Mouse (Mus musculus) T-helper 17 cell (primary cell): ENCODE results near the gene Pcf11.

Experiments used
- in situ Hi-C, 2 experiments: fragments of 300-600 bp; cut with MboI, MseI; formaldehyde crosslinking; loops; 1 replicate in 1 of 2; 2 replicates in 1 of 2; pipeline ENCODE4 v1.15.1; 2025; ENCODE audit warnings: high pct_unique_total_duplicates in 2 of 2

Gene Pcf11

DNA sequence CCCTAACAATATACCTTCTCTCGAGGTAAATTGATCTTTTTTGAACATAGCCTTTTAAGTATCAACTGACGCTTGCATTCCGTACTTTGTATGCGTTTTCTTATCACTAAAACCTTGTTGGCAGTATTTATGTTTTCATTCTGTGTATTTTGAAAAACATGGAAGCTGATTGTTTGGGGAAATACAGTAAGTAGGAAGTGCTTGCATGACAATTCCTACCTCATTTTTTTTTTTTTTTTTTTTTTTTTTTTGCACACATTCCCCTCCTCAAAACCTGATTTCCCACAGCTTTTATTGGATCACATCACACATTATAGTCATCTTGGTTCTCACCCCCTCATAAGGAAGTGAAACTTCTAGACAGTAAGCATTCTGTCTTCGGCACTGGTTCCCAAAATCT is 31.7 kb downstream of the Pcf11 start:
- in situ Hi-C loops: loop anchor here (5.0 to 10.0 kb wide), 6 partner anchors 34 to 237 kb away; partner anchors contain the start of genes Ddias (in 2 of the 2), Prcp (in 2 of the 2) and Rab30 (in 1 of the 2)

DNA sequence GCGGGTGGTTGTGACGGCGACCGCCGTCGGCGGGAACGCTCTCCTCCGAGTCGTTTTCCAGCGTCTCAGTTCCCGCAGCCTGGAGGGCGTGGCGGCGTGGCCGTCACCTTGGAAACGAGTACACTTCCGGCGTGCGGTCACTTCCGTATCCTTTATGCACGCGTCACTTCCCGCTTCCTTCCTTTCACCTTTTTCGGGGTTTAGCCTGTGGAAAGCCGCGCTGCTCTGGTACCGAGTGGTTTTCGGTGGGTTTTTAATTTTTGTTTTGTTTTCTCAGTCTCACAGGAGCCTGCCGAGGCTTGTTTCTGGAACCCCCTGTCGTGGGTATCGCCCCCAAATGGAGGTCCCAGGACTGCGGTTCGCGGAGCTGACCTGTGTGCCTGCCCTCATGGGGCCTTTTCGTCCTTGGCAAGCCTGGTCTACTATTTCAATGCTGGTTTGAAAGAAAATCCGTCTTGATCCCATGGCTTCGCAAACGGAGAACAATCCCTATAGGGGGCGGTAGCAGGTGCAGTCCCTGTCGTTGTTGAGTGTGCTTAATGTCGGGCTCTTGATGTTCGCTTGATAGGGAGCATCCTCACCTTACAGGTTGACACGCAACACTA is 32.6 kb downstream of the Pcf11 start, which contains the start of gene Ankrd42:
Gene Ankrd42, minus strand, starts transcription at position 122 of the 605 bp plus-strand sequence.
- in situ Hi-C loops: loop anchor here (5.0 to 10.0 kb wide), 6 partner anchors 35 to 238 kb away; partner anchors contain the start of genes Ddias (in 2 of the 2), Prcp (in 2 of the 2) and Rab30 (in 1 of the 2)

DNA sequence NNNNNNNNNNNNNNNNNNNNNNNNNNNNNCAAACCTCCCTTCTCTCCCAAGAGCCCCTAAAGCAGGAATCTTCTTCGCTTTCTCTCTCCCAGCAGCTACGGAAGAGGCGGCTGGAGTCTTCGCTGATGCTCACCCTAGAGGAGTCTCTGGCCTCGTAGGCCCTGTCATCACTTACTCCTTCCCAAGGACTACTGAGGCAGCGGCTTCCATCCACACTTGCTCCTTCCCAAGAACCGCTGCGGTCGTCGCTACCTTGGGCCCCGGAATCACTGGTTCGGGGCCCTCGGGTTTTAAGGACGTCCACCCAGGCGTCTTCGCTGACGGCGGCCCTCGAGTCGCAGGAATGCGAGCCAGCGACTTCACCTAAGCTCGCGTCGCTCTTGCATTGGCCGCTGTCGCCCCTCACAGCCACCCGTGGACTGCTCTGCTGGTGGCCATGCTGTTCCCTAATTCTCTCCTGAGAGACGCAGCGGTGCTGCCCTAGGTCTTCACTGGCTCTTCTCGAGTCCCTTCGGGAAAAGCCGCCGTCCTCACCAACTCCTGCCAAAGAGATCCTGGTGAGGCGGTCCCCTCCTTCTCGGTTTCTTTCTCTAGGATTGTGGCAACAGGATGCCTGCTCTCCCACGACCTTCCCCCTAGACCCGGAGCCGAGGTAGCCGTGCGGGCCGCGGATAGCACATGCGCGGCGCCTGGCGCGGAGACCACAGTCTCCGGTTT is 33.3 kb downstream of the Pcf11 start:
- in situ Hi-C loops: loop anchor here (5.0 to 10.0 kb wide), 6 partner anchors 36 to 238 kb away; partner anchors contain the start of genes Ddias (in 2 of the 2), Prcp (in 2 of the 2) and Rab30 (in 1 of the 2)

DNA sequence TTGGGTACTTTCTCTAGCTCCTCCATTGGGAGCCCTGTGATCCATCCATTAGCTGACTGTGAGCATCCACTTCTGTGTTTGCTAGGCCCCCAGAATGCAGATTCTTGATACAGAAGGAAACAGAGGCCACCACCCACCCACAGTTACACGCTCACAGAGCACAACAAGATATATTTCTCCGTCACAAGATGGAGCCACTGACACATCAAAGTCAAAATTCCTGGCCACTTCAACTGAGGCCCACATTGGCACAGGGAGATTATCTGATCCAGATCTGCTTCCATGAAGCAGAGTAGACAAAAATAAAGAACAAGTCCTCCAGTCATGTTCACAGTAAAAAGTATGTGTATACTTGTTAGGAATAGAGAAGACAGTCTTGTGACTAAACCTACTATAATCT is 39.6 kb downstream of the Pcf11 start:
- in situ Hi-C loops: loop anchor here (10.0 kb wide), 2 partner anchors 115 to 245 kb away; partner anchors contain the start of genes Ddias (in 1 of the 2), Prcp (in 1 of the 2) and Rab30 (in 1 of the 2)

DNA sequence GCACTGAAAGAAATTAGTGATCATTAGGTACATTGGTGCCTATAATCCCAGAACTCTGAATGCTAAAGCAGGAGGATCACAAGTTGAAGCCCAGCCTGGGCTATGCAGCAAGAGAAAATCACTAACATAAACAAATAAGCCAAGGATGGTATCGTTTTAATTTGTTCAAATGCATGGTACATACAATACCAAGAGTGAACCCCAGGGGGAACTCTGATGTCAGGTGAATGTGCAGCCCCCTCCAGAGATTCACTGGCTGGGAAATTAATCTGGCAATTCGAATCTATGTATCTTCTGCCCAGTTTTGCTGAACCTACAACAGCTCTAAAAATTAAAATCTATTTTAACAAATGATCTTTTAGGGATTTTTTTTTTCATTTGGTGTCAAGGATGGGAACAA is 45.2 kb downstream of the Pcf11 start:
- in situ Hi-C loops: loop anchor here in 1 of 2 experiments (10.0 kb wide), 1 partner anchor 340 kb away; no protein-coding TSS in a partner anchor

DNA sequence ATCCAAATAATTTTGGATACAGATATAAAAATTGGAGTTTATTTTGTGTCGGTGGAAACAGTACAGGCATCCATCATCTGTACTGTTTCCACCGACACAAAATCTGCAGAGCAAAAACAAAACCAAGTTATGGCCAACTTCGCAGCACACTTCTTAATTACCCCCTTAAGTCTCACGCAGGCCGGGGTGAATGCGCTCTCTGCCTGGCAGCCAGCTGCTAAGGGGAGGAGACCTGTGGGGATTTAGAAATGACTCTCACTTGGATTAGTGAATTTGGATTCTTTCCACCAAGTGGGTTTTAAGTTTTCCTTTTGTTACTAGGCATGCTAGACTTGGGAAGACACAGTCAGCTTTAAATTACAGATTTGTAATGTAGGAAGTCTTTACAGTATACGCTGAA is 58.9 kb downstream of the Pcf11 start:
- in situ Hi-C loops: no loop called here

DNA sequence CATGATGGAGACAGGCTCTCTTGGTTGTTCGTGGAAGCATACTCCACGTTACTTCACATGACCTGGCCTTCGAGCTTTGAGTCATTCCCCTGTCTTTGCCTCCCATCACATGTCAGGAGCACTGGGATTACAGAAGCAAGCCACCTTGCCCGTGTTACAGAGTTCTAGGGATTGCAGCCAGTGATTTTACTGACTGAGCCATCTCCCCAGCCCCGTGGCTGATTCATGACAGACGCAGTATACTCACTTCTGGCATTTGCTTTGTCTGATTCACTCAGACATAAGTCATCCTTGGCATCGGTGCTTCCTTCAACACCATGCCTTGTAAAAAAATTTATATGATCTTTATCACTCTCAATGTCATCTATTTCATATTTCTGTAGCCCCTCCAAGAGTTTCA is 64.8 kb downstream of the Pcf11 start:
- in situ Hi-C loops: no loop called here
